Mouse (Mus musculus): ENCODE measurements at regions not wholly inside any gene's neighbourhood (a gene's known extent, or its start where the extent isn't known, plus 50 kb on each side); places are given as distances from the start of the nearest gene placed in this dataset.

- no peak for DNase-seq (ENCODE audit: low read depth)
These were observed 198.7 kb upstream of the Tnp1 start for GRCm38 (mm10) chr1:73214305-73214946.

GRCm38 (mm10) chr1:73207421-73207820, 191.7 kb upstream of the Tnp1 start:
- no peak for DNase-seq (ENCODE audit: low read depth)

DNA sequence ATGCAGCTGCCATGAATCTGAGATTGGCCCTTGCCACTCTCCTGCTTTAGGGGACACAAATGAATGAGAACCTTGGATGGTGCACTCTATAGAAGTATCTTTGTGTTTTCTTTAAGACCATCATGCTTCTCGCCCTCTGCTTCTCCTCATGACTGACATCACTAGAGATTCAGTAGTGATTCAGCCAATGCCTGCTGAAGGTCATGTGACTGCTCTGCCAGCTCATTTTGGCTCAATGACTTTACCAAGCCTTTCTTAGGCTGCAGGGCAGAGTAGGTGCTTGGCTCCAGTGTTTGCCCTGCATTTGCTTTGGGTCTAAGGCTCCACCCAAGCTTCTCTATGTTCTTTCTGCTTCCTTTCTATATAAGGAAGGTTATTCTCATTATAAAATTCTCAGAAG, 190.1 kb upstream of the Tnp1 start:
- no peak for DNase-seq (ENCODE audit: low read depth)

- no peak for DNase-seq (ENCODE audit: low read depth)
These were observed 184.4 kb upstream of the Tnp1 start for GRCm38 (mm10) chr1:73200112-73200511.

- no peak for DNase-seq (ENCODE audit: low read depth)
These were observed 175.1 kb upstream of the Tnp1 start for GRCm38 (mm10) chr1:73190832-73191231.

DNA sequence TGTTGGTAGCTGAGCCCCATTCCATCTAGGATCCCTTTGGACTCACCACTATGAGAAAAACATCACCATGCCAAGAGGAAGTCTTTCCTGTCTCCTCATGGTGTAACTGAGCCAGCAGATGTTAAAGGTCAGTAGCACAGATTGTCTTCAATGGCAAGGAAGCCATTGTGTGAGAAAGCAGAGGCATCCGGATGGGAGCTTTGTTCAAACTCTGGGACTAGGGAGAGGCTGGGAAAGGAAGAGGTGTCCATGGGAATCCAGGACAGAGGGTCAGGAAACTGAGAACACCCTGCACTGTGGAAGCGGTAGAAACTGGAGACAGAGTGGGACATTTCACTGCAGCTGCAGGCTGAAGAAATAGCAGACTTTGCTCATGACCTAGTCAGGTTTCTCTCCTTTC, 173.1 kb upstream of the Tnp1 start:
- DNase-seq (ENCODE audit: low read depth), result no peak

GRCm38 (mm10) chr1:73184477-73184876, 168.8 kb upstream of the Tnp1 start:
- DNase-seq (ENCODE audit: low read depth), result no peak

GRCm38 (mm10) chr1:73178810-73179209, 163.1 kb upstream of the Tnp1 start:
- DNase-seq (ENCODE audit: low read depth), result no peak

DNA sequence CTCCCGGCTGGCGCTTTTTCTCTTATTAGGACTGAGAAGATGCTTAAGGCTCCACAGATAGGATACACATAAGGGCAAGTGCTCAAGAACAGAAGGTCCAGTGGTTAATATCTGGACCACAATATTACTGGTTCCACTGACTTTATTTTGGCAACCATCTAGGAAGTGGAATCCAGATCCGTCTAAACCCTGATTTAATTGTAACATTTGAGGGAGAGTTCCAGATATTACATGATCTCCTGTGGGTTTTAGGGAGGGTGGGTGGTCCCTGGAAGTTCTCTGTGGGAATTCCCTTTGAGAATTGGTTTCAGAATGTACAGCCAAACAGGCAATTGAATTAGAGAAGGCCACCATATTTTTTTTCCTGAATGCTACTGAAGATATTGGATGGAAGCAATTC, 161.4 kb upstream of the Tnp1 start:
- no peak for DNase-seq (ENCODE audit: low read depth)

- DNase-seq (ENCODE audit: low read depth), result no peak
These were observed 154.9 kb upstream of the Tnp1 start for GRCm38 (mm10) chr1:73170668-73171008.

DNA sequence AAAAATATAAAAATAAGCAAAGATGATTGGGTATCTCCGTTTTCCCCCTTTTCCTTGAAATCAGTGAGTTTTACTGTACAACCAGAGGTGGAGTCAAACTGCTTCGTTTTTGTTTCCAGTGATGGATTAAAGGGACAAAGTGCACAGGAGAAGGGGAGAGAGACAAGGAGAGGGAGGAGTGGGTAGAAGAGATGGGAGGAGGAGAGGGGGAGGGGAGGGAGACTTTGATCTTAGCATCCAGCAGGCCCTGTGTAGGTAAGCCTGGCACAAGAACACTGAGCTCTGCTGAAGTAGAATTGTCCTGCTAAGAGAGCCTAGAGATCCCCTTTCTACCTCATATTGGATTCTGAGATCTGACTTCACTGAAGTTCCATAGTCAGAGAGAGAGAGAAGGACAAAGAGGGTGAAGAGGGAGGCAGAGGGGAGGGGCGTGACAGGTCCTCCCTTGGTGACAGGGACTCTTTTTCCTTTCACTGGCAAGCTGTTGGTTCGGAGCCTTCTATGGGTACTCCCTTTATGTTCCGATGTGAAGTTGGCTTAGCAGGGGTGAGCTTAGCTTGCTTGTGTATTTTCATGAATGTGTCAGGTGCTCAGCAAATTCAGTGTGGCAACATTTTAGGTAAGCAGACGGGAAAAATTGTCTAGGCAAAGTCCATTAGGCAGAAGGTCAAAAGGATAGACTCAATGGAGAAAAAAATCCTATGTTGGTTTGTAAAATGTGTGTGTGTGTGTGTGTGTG, 154.4 kb upstream of the Tnp1 start:
- DNase-seq (ENCODE audit: low read depth), result no peak

DNA sequence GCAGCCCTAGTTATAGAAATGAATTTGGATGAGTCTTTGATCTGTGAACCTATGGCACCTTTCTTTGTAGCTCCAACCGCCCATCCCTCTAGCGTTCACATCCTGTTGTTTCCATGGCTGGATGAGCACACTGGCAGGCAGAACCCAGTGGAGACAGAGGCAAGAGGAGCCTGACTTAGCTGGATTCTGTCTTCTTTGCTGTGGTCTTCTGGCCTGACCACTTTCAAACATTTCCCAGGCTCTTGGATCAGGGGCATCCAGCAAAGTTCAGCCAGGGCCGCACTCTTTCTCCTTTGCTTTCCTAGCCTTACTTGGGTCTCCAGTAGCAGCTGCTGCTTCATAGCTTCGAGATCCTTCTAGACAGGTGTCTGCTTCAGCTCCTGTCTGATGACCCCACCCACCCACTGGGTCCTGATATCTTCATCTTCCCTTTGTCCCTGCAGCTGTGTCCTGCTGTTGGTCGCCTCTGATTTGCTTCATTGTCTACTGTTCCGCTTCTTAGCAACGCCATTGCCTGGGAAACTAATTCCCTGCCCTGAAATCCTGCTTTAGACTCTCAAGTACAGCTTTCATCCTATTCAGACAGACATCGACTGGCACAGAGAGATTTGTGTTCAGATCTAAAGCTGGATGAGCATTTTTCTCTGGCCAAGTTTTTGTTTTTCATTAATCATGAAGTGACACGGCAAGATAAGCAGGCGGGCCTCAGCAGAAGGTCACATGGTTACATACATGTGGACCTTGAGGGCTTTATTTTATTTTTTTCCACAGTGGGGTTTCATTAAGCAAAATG, 153.6 kb upstream of the Tnp1 start:
- no peak for DNase-seq (ENCODE audit: low read depth)

DNA sequence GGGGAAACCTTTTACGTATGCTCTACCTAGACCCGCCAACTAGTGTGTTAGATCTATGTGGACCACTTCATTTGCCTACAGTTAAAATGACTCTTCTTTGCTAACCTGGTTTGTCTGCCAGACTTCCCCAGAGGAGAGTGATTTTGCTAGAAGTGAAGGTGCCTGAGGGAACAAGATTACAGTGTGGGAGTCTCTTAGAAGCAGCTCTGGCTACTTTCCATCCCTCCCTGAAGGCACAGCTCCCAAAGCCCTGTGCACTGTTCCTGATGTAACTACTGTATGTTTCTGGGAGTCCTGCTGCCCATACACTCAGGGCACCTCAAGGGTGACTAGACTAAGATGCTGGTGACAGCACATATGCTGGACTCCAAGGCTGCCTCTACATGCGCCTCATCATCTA, 144.5 kb upstream of the Tnp1 start:
- no peak for DNase-seq (ENCODE audit: low read depth)

DNA sequence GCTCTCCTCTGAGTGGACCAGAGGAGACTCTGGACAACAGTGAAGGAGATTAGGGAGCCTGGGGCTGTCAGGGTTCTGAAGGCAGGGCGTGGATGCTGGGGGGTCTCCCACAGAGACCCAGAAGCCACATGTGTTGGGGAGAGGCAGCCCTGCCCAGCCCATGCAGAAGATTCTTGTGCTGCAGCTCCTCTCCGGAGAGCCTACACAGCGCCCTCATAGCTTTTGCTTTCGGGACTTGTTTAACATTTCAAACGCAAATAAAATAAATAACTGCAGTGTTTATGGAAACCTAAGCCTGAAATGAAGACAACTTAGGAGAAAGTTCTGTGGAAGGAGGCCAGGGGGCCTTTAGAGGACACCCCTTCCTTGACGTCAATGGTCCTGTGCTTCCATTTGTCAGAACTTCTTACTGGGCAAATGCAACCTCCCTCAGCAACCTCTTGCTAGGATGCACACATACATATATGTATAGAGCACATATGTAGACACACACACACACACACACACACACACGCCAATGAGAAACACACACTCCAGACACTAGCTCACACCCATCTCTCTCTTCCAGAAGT, 143.8 kb upstream of the Tnp1 start:
- no peak for DNase-seq (ENCODE audit: low read depth)

DNA sequence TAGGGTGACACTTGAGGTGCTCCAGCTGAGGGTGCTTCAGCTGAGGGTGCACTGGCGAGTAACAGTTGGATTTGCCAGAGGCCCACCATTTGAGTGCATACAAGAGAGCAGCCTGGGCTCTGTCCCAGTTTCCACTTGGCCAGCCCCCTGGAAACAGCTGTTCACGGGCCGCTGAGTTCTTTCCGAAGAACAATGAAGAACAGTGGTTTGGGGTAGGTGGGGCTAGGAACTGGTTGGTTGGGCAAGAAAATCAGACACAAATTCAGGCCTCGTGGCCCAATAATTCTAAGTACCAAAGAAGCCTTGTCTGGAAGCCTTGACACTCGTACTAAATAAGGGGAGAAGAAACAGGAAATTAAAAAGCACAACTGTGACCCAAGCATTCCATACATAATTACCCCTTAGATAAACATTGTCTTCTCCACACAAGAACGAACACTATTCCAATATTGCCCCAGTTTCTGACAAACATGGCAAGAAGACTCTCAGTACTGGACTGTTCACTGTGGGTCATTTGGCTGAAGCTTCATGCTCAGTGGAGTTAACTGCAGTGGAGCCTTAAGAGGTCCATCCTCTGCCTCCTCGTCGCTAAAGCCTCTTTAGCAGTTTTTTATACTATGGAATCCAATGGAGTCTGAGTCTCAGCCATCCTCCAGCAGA, 137.9 kb upstream of the Tnp1 start:
- DNase-seq (ENCODE audit: low read depth), result no peak

- DNase-seq (ENCODE audit: low read depth), result no peak
These were observed 134.2 kb upstream of the Tnp1 start for GRCm38 (mm10) chr1:73149926-73150325.

GRCm38 (mm10) chr1:73142845-73143244, 127.1 kb upstream of the Tnp1 start:
- DNase-seq (ENCODE audit: low read depth), result no peak

GRCm38 (mm10) chr1:73140557-73141345, 125.0 kb upstream of the Tnp1 start:
- DNase-seq (ENCODE audit: low read depth), result no peak

DNA sequence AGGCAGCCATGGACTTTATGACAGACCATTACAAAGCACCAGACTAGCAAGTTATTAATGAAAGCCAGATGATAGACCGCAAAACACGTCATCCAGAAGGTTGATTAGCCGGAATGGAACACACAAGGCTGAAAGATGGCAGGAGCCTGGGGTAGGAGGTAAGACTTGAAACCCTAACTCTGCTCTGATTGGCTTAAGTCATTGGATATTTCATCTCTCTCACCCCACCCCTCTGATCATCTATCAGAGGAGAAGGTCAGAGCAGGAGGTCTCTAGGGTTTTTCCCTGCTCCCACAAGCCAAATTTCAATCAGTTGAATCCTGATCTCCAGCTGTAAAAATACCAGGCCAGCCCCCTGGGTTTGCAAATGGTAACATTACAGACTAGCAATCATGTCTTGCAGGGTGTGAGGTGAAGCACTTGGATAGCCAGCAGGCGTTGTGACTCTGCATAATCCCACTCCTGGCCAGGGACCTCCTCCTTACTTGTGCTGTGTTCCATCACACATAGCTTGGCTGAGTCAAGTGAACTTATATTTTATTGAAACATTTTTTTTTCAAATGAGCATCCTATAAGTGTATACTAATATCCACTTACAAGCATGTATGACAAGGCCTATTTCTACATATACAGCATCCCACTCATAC, 114.6 kb upstream of the Tnp1 start:
- peak; percentile 18 for DNase-seq (ENCODE audit: low read depth)

DNA sequence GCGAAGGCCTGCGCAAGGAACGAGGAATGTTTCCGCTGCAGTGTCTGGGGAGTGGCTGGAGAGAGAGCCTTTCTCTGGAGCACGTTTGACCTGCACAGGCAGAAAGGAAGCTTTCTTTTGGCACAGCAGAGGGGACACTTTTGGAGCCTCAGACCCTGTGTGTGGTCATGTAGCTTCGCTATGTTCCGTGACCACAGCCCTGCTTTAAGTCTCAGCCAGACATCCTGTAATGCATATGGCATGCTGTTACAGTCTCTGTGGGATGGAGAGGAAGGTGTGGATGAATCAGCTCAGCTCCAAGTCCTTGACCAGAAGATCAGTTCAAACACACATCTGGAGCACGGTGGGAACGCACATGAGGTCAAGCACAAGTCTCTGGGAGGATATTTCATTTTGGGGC, 107.3 kb upstream of the Tnp1 start:
- DNase-seq (ENCODE audit: low read depth), result no peak

DNA sequence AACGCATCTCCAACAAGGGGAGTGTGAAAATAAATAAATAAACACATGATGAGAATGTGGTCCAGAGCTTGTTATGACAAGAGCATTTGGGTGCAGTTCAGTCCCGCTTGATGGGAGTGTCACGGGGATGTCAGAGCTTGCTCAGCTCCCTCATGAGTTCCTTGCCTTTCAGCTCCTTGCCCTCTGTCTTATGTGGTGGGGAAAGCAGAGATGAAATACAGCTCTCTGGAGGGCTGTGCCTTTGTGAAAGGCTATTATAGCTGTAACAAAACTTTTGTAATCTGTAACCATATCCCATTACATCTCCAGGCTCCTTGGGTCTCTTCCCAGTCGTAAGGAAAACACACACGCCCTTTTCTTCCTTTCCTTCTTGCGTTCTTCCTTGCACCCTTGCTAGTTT, 103.0 kb upstream of the Tnp1 start:
- DNase-seq (ENCODE audit: low read depth), result no peak

All from NIH3T3 (cell line).